Mouse (Mus musculus): ENCODE results near the gene Srp68. TPM values are rescaled to one million over a fixed set of nuclear protein-coding genes. Genes with fewer than 3 reads are reported as not detected.

Gene Srp68
- 59.2 and 66.7 TPM in 2 replicates for polyA plus RNA-seq (2012)

DNA sequence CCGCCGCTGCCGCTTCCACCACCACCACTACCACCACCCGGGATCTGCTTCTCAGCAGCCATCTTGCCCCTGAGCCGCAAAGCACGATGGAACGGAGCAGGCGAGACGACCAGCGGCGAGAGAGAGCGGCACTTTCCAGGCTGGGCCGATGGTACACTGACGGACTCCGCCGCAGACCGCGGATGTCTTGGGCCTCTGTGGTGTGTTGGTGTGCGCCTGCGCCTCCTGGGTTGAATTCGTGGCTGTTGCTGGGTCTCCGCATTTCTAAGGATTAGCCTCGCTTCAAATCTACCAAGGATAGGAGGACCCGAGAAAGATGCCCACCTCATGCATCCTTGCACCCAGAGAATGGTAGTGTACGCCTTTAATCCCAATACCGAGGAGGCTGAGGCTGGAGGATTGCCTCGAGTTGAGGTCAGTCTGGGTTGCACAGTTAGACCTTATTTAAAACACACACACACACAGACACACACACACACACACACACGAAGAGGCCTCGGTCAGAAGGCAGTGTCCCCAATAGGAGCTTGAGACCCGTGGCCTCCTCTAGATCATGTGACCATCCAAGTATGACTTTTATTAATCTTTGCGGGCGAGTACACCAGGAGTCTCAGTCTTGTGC is at the start of gene Srp68:
TSS of gene Srp68 (minus strand) at position 173 of the 622 bp plus-strand sequence.

DNA sequence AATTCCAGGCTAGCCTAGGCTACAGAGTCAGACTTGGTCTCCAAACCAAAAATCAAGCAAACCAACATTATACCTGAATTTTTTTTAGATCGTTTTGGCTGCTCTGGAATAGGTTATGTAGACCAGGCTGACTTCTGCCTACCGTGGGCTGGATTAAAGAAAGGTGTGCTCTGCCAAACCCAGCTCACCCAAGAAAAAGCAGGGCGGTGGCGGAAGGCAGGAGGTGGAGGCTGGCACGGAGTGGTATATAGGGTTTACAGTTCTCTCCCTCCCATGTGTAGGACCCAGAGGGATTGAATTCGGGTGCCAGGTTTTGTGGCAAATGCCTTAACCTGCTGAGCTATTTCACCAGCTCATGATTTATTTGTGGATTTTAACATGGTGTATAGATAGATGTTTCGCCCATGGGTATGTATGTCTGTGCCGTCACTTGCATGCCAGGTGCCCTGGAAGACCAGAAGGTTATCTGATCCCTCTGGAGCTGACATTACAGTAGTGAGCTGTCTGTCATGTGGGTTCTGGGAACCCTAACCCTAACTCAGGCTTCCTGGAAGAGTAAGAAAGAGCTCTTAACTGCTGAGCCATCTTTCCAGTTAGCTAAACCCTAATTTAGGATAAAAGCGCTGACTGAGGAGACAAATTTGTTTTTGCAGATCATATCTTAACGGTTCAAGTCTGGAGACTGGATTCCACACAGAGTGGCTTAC is 33.2 kb upstream of the Srp68 start, which contains the start of gene Exoc7:
TSS of gene Exoc7 (minus strand) at position 215 of the 707 bp plus-strand sequence.

DNA sequence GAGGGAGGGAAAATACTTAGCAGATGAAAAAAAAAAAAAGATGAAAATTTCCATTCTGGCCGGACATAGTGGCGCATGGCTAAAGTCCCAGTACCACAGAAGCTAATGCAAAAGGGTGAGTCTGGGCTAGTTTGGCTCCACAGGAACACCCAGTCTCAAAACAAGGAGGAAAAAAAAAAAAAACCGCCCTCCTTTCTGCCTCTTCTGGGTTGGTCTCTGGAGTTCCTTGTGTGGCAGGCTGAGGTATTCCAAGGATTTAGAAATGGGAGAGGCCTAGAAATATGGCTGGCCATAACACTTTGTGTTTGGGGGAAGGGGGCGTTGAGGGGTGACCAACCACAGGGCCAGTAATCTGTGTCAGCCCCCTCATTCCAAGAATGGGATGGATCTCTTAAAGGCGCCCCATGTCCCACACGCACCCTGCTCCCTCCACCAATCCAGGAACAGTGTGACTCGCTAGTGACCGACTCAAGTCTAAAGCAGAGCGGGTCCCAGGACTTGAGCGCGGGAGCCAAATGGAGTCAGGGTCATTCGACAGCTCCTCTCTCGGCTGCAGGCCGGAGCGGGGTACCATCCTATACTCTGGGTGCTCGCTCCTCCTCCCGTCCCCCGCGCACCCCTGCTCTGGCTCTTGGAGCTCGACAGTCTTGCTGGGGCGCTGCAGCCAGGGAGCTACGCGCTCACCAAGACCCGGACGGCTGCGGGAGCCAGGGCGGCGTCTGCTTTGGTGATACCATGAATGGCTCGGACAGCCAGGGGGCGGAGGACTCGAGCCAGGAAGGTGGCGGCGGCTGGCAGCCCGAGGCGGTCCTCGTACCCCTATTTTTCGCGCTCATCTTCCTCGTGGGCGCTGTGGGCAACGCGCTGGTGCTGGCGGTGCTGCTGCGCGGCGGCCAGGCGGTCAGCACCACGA is 7.0 kb upstream of the Srp68 start, which contains the start of gene Galr2:
TSS of gene Galr2 (plus strand) at position 189 of the 913 bp plus-strand sequence.

DNA sequence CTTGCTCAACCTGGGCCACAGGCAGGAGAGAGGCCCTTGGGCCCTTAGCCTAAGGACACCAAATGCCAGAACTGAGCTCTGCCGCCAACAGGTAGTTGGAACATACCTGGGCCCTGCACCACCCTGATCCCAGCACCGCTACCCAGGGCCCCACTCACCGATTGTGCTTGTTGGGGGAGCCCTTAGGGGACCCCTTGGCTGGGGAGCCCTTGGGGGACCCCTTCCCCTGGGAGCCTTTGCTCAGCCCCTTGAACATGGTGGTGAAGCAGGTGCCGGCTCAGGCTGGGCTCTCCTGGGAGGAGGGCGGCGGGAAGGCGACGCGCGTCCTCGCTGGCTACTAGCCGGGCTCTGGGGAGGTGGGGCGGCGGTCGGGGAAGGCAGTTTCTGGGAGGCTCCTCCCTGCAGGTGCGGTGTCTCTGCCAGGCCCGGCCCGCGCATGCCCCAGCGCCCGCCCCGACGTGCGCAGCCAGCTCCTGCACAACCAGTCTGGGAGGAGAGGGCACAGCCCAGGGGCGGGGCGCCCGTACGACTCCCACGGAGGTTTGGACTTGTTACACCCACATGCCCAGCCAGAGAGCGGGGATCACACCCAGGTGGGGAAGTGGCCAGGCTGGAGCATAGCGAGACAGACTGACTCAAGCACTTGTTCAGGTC is 36.1 kb downstream of the Srp68 start, which contains the start of gene Evpl:
TSS of gene Evpl (minus strand) at position 336 of the 654 bp plus-strand sequence.

DNA sequence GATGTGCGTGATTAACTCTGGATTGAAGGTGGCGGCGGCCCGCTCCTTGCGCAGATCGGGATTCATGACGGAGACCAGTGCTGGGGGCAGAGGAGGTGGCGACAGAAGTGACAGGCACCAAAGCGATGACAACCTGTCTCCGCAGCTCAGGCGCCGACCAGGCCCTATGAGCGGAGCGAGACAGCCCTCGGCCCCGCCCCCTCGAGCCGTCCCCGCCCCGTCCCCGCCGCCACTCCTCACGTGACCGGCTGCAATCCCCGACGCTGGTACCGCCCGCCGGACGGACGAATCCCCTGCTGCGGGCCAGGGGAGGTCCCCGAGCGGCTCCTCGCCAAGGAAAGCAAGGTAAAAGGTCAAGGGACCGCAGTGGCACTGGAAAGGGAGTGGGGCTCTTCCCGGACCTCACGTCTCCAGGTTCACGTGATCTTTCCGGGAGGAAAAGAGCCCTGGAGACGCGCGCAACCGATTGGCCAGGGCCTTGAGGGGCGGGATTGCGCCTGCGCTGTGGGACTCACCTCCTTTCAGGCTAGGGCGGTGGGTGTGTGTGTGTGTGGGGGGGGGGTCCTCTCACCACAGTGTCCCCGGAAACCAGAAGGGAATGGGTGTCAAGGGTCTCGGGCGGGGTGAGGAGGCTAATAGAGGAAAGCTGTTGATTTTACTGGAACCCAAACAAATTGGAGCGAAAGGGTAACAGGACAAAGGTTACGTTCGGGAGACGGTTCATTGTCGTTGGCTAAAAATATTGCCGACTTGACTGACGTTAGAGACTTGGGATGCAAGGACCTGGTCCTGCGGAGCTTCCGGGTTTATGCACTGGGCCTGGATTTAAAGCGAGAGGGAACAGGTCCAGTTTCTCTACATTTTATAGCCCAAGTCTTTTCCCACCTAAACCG is 75.1 kb downstream of the Srp68 start, which contains the start of the genes Ten1 and Acox1:
TSS of gene Ten1 (plus strand) at position 217 of the 893 bp plus-strand sequence.
TSS of gene Acox1 (minus strand) at position 407 of the 893 bp plus-strand sequence.

Other genes with a start within 250 kb of the Srp68 start
- 1,041 and 1,153 TPM in 2 replicates for gene H3f3b, start 246.3 kb downstream of the Srp68 start, polyA plus RNA-seq (2012)
- 52.5 and 55.4 TPM in 2 replicates for gene Unk, start 243.9 kb downstream of the Srp68 start, polyA plus RNA-seq (2012)
- 87.6 and 108 TPM in 2 replicates for gene Unc13d, start 196.3 kb downstream of the Srp68 start, polyA plus RNA-seq (2012)
- gene Wbp2, start 187.2 kb downstream of the Srp68 start, polyA plus RNA-seq (2012) = 310 and 331 TPM in 2 replicates
- gene Trim47, start 147.0 kb downstream of the Srp68 start, polyA plus RNA-seq (2012) = 10.0 and 18.4 TPM in 2 replicates
- gene Trim65, start 143.1 kb downstream of the Srp68 start, polyA plus RNA-seq (2012) = 6.7 and 6.9 TPM in 2 replicates
- 128 and 145 TPM in 2 replicates for gene Mrpl38, start 135.3 kb downstream of the Srp68 start, polyA plus RNA-seq (2012)
- 21.1 and 35.1 TPM in 2 replicates for gene Fbf1, start 106.1 kb downstream of the Srp68 start, polyA plus RNA-seq (2012)
- gene Ten1, start 75.4 kb downstream of the Srp68 start, polyA plus RNA-seq (2012) = 138 and 142 TPM in 2 replicates
- gene Acox1, start 75.2 kb downstream of the Srp68 start, polyA plus RNA-seq (2012) = 2.9 and 3.1 TPM in 2 replicates
- gene Evpl, start 36.1 kb downstream of the Srp68 start, polyA plus RNA-seq (2012) = 1.5 and 3.1 TPM in 2 replicates
- 0.13 and 0.17 TPM in 2 replicates for gene Galr2, start 6.7 kb upstream of the Srp68 start, polyA plus RNA-seq (2012)
- 12.4 and 14.8 TPM in 2 replicates for gene Exoc7, start 33.0 kb upstream of the Srp68 start, polyA plus RNA-seq (2012)
- gene Foxj1, start 61.2 kb upstream of the Srp68 start, polyA plus RNA-seq (2012) = 0.35 and 1.3 TPM in 2 replicates
- 9.0 and 10.1 TPM in 2 replicates for gene Rnf157, start 138.8 kb upstream of the Srp68 start, polyA plus RNA-seq (2012)
- 706 and 748 TPM in 2 replicates for gene Ubald2, start 159.9 kb upstream of the Srp68 start, polyA plus RNA-seq (2012)
- gene Qrich2, start 192.0 kb upstream of the Srp68 start, polyA plus RNA-seq (2012) = not detected in 2 replicates
- gene Prpsap1, start 220.0 kb upstream of the Srp68 start, polyA plus RNA-seq (2012) = 73.0 and 78.3 TPM in 2 replicates

Measured in megakaryocyte-erythroid progenitor cell, adult 5 weeks (primary cell).